Mouse (Mus musculus) adrenal gland, adult (tissue): ENCODE results near the gene Rbck1.
A peak's percentile ranks its signal among the peaks of the same experiment; 100 is the strongest.
"Not testable (repeated sequence)": the region's sequence is repeated elsewhere in the genome, so short reads cannot be mapped to it uniquely, and the experiment has no call there.

ENCODE experiments used
- DNase-seq, 2 experiments: peaks; one replicate each; pipeline ENCODE4 v3.0.0; 2022 to 2023; ENCODE audit warnings: low spot score in 1 of 2; ENCODE audit not compliant: inconsistent age in 2 of 2

The Rbck1 gene

GRCm38 (mm10) chr2:152303781-152304180 is 28.7 kb downstream of the Rbck1 start:
- DNase-seq, result no peak

DNA sequence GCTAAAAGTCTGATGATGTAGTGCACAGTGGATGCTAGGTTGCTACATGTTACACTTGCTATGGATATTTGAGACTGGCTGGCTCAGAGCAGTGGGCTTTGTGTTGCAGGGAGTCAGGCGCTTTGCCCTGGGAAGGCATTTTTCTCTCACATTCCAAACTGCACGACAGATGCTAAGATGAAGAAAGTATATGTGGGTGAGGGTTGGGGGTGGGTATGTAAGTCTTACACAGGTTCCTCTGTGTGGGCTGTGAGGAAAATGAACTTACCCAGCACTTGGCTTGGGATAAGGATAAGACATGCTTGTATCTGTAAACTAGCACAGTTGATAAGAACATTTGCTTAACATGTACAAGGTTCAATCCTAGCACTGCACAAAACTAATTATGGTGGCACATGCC is 29.6 kb downstream of the Rbck1 start:
- DNase-seq, result no peak

GRCm38 (mm10) chr2:152294541-152294940 is 37.9 kb downstream of the Rbck1 start:
- no peak for DNase-seq

- peak; percentile 94 to 98 for DNase-seq
Observed at GRCm38 (mm10) chr2:152293727-152294475, 38.6 kb downstream of the Rbck1 start, which contains the start of gene Tbc1d20. Tbc1d20 (plus strand) TSS chr2:152293828.

DNA sequence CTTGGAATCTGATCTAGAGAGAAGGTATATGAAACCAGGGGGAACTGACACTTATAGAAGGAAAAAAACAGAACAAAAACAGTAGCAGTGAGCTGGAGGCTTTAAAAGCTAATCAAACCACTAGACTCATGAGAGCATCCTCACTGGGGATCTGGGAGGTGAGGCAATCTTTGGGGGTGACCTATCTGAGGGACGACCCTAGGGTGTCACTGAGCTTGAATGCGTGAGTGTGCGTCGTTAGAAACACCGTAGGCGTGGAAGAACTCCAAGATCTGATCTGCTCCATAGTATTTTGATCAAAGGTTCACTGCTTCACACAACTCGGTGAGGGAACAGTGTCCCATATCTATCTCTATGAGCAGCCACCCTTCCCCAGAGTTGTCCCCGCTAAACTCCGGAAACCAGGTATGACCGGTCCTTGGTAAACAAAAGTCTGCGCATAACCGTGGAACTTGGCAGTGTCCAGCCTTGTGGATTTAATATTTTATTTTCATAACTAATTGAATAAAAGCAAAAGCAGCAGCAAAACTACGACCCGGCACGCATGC is 39.2 kb downstream of the Rbck1 start:
- DNase-seq, result no peak

GRCm38 (mm10) chr2:152292475-152292874 is 40.0 kb downstream of the Rbck1 start:
- DNase-seq, result no peak

GRCm38 (mm10) chr2:152289623-152290022 is 42.8 kb downstream of the Rbck1 start:
- DNase-seq, result not testable (repeated sequence)

GRCm38 (mm10) chr2:152288046-152288445 is 44.4 kb downstream of the Rbck1 start:
- no peak for DNase-seq

DNA sequence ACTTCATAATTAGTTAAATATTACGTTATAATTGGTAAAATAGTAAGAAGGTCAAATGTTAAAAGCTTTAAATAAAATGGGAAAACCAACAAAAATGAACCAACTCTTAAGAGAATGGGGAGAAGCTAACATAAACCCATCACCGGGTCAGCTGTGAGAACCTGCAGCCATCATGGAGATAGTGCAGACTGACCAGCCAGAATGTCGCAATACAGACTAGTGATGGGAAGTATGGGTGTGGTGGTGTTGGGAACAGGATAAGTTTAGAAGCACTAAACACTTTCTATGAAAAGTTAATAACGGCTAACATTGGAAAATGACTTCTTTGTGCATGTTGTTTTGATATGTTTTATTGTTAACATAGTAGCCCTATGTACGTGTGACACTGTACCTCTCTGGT is 44.9 kb downstream of the Rbck1 start:
- no peak for DNase-seq

- no peak for DNase-seq
Observed at GRCm38 (mm10) chr2:152281407-152281806, 51.0 kb downstream of the Rbck1 start.

- DNase-seq, result no peak
Observed at GRCm38 (mm10) chr2:152273639-152274038, 58.8 kb downstream of the Rbck1 start.
